Comparison of ENCODE assay signal across 19 mouse cellular contexts in the genomic region with DNA sequence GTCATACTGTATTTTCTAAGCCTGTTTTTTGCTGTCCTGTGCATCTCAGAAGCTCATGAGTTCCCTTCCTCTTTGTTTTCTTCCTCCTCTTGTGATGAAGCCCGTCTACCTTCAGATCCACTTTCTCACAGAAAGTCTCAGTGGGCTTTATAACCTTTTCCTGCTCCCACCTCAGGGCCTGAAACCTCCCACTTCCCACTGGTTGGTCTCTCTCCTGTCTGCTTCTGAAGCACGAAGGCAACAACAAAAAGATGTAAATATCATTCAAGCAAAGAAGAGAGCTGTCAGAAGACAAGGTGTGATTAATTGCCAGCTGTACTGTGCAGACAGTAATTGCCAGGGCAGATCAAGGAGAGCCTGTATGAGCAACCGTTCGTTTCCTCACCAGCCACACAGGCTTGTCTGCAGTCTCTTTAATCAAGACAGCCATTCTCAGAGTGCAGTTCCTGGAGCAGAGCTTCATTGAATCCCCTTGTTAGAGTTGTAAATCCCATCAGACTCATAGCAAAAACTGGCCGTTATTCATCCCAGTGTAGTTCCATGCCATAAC.
A peak's percentile ranks its signal among the peaks of the same experiment; 100 is the strongest.
DNase-seq lines count a peak whose midpoint lies in the region; ATAC-seq lines count a peak whose summit lies in the region.
"Had no signal": no experiment of that assay in that cellular context is flagged by ENCODE, and none has a peak within 500 bp of the region (broad histone marks: within the 10 kb centered on the region; RNA-seq: fewer than 3 reads in every experiment).

No protein-coding gene starts in this region.

- no peak overlapping the region for H3K27ac ChIP-seq in heart, embryonic 10.5 days
- H3K27ac ChIP-seq in heart, embryonic 11.5 days (ENCODE audit: low read depth, low read length) = no peak overlapping the region
- H3K27ac ChIP-seq in forebrain, embryonic 14.5 days (ENCODE audit: low read depth, low read length) = peak overlapping the region; percentile 27; the same call in 1 of the 2 replicates
- H3K27ac ChIP-seq in hindbrain, embryonic 14.5 days = peak overlapping the region; percentile 60
- H3K27ac ChIP-seq in midbrain, embryonic 14.5 days (replicated peaks; ENCODE audit: low read depth, low read length) = peak overlapping the region; percentile 10
- H3K27ac ChIP-seq: embryonic facial prominence, embryonic 10.5 days; heart, embryonic 15.5 days; limb, embryonic 15.5 days; liver, embryonic 15.5 days had no signal

- peak; percentile 55 for DNase-seq in heart, embryonic 10.5 days (ENCODE audit: low spot score)
- no peak for DNase-seq in forebrain, embryonic 14.5 days (ENCODE audit: low spot score)
- DNase-seq in hindbrain, embryonic 14.5 days (ENCODE audit: low spot score) = no peak
- peak; percentile 44 for DNase-seq in midbrain, embryonic 14.5 days
- no peak for DNase-seq in thymus, postnatal 4 days
- no peak for DNase-seq in thymus, postnatal 25 days
- DNase-seq in frontal cortex, postnatal 25 days (ENCODE audit: low spot score in 2 of 2) = no peak
- DNase-seq: adrenal gland, postnatal 36 days; cerebellum, adult 9-10 months; gastrocnemius, postnatal 10 days; heart, adult 18-20 months had no signal

- ATAC-seq in heart, embryonic 11.5 days (replicated peaks; ENCODE audit: insufficient number of reproducible peaks, low FRiP score, low TSS enrichment) = no peak
- ATAC-seq in forebrain, embryonic 14.5 days = peak; percentile 18; the same call in 1 of the 2 replicates
- ATAC-seq in hindbrain, embryonic 14.5 days (ENCODE audit: low FRiP score) = no peak
- no peak; the same call in 1 of the 2 replicates for ATAC-seq in midbrain, embryonic 14.5 days (ENCODE audit: low FRiP score, low TSS enrichment)
- ATAC-seq: intestine, postnatal 0 days; lung, postnatal 0 days had no signal

- H3K9ac ChIP-seq in heart, embryonic 11.5 days (ENCODE audit: low read depth, low read length) = no peak overlapping the region
- H3K9ac ChIP-seq in forebrain, embryonic 14.5 days (ENCODE audit: low read length) = peak overlapping the region; percentile 13; the same call in 1 of the 2 replicates
- H3K9ac ChIP-seq in hindbrain, embryonic 14.5 days = no peak overlapping the region
- no peak overlapping the region for H3K9ac ChIP-seq in midbrain, embryonic 14.5 days (replicated peaks; ENCODE audit: low read length)
- H3K9ac ChIP-seq: heart, embryonic 15.5 days; limb, embryonic 15.5 days; liver, embryonic 15.5 days had no signal

- no peaks in the 10 kb centered on the region for H3K4me1 ChIP-seq in heart, embryonic 10.5 days
- H3K4me1 ChIP-seq in heart, embryonic 11.5 days (ENCODE audit: control insufficient read depth, insufficient read depth, low read length) = no peaks in the 10 kb centered on the region
- peaks cover 6% of the 10 kb centered on the region for H3K4me1 ChIP-seq in forebrain, embryonic 14.5 days (ENCODE audit: control insufficient read depth, insufficient read depth, low read length)
- H3K4me1 ChIP-seq in hindbrain, embryonic 14.5 days (replicated peaks; ENCODE audit: control insufficient read depth, insufficient read depth, low read length) = 0 out of 2 replicates have a peak, but pooled peaks cover 8% of the 10 kb centered on the region
- H3K4me1 ChIP-seq in midbrain, embryonic 14.5 days (ENCODE audit: control insufficient read depth, insufficient read depth, low read length) = peaks cover 4% of the 10 kb centered on the region; the same call in 1 of the 2 replicates
- H3K4me1 ChIP-seq: heart, embryonic 15.5 days; limb, embryonic 15.5 days; liver, embryonic 15.5 days had no signal

- H3K36me3 ChIP-seq in heart, embryonic 10.5 days = no peaks in the 10 kb centered on the region
- no peaks in the 10 kb centered on the region for H3K36me3 ChIP-seq in heart, embryonic 11.5 days (ENCODE audit: control insufficient read depth, insufficient read depth, low read length)
- no peaks in the 10 kb centered on the region for H3K36me3 ChIP-seq in forebrain, embryonic 14.5 days (ENCODE audit: control insufficient read depth, insufficient read depth, low read length)
- H3K36me3 ChIP-seq in hindbrain, embryonic 14.5 days (replicated peaks; ENCODE audit: control insufficient read depth, insufficient read depth) = no peaks in the 10 kb centered on the region
- H3K36me3 ChIP-seq in midbrain, embryonic 14.5 days (ENCODE audit: control insufficient read depth, insufficient read depth, low read length) = no peaks in the 10 kb centered on the region
- H3K36me3 ChIP-seq: embryonic facial prominence, embryonic 10.5 days; heart, embryonic 15.5 days; limb, embryonic 15.5 days; liver, embryonic 15.5 days had no signal

- 51% methylated on average over 5 of the region's 5 CpGs for WGBS in heart, embryonic 10.5 days
- WGBS in heart, embryonic 11.5 days (ENCODE audit: insufficient replicate concordance) = 47% methylated on average over 5 of the region's 5 CpGs
- WGBS in forebrain, embryonic 14.5 days = 17% methylated on average over 5 of the region's 5 CpGs
- 18% methylated on average over 5 of the region's 5 CpGs for WGBS in hindbrain, embryonic 14.5 days
- 22% methylated on average over 5 of the region's 5 CpGs for WGBS in midbrain, embryonic 14.5 days

- no peaks in the 10 kb centered on the region for H3K9me3 ChIP-seq in heart, embryonic 10.5 days
- no peaks in the 10 kb centered on the region for H3K9me3 ChIP-seq in heart, embryonic 11.5 days (replicated peaks; ENCODE audit: control insufficient read depth, low read length)
- no peaks in the 10 kb centered on the region for H3K9me3 ChIP-seq in forebrain, embryonic 14.5 days (replicated peaks; ENCODE audit: control insufficient read depth, low read length)
- H3K9me3 ChIP-seq in hindbrain, embryonic 14.5 days (ENCODE audit: control insufficient read depth, low read length) = no peaks in the 10 kb centered on the region
- H3K9me3 ChIP-seq in midbrain, embryonic 14.5 days (ENCODE audit: control insufficient read depth, low read length) = 0 out of 2 replicates have a peak, but pooled peaks cover 4% of the 10 kb centered on the region
- H3K9me3 ChIP-seq: embryonic facial prominence, embryonic 10.5 days; heart, embryonic 15.5 days; limb, embryonic 15.5 days; liver, embryonic 15.5 days had no signal

- H3K4me2 ChIP-seq in heart, embryonic 11.5 days = no peak overlapping the region
- no peak overlapping the region for H3K4me2 ChIP-seq in forebrain, embryonic 14.5 days (ENCODE audit: low read length)
- no peak overlapping the region for H3K4me2 ChIP-seq in hindbrain, embryonic 14.5 days (replicated peaks)
- H3K4me2 ChIP-seq in midbrain, embryonic 14.5 days (ENCODE audit: low read length) = no peak overlapping the region
- H3K4me2 ChIP-seq: heart, embryonic 15.5 days; limb, embryonic 15.5 days; liver, embryonic 15.5 days had no signal

- no peaks in the 10 kb centered on the region for H3K27me3 ChIP-seq in heart, embryonic 10.5 days (ENCODE audit: insufficient read depth, poor library complexity, severe bottlenecking)
- H3K27me3 ChIP-seq in heart, embryonic 11.5 days (ENCODE audit: control insufficient read depth, insufficient read depth, low read length) = no peaks in the 10 kb centered on the region
- no peaks in the 10 kb centered on the region for H3K27me3 ChIP-seq in forebrain, embryonic 14.5 days (replicated peaks; ENCODE audit: control insufficient read depth, insufficient read depth, low read length)
- no peaks in the 10 kb centered on the region for H3K27me3 ChIP-seq in hindbrain, embryonic 14.5 days (ENCODE audit: control insufficient read depth, insufficient read depth, low read length)
- H3K27me3 ChIP-seq in midbrain, embryonic 14.5 days (ENCODE audit: control insufficient read depth, insufficient read depth, low read length) = no peaks in the 10 kb centered on the region
- H3K27me3 ChIP-seq: CH12.LX; heart, embryonic 15.5 days; limb, embryonic 15.5 days; liver, embryonic 15.5 days had no signal

- no peak overlapping the region for H3K4me3 ChIP-seq in heart, embryonic 10.5 days
- H3K4me3 ChIP-seq in heart, embryonic 11.5 days (ENCODE audit: low read depth, low read length) = no peak overlapping the region
- no peak overlapping the region for H3K4me3 ChIP-seq in forebrain, embryonic 14.5 days (ENCODE audit: low read depth, low read length)
- H3K4me3 ChIP-seq in hindbrain, embryonic 14.5 days (replicated peaks; ENCODE audit: low read length) = no peak overlapping the region
- H3K4me3 ChIP-seq in midbrain, embryonic 14.5 days (replicated peaks; ENCODE audit: low read depth, low read length) = no peak overlapping the region
- H3K4me3 ChIP-seq: embryonic facial prominence, embryonic 10.5 days; heart, embryonic 15.5 days; limb, embryonic 15.5 days; liver, embryonic 15.5 days had no signal

Comparison
In these comparisons a context has a peak if more than half of its experiments do, and no peak if none do; other contexts are left out.
1. DNase-seq: peak in heart, embryonic 10.5 days (single experiment) and midbrain, embryonic 14.5 days (single experiment); none in forebrain, embryonic 14.5 days (single experiment), hindbrain, embryonic 14.5 days (single experiment), thymus, postnatal 4 days (single experiment), thymus, postnatal 25 days (single experiment) and frontal cortex, postnatal 25 days (0 of 2).
2. H3K27ac ChIP-seq: peak in forebrain, embryonic 14.5 days (single experiment), hindbrain, embryonic 14.5 days (single experiment) and midbrain, embryonic 14.5 days (single experiment); none in heart, embryonic 10.5 days (single experiment) and heart, embryonic 11.5 days (single experiment).